Mouse (Mus musculus): ENCODE measurements at regions not wholly inside any gene's neighbourhood (a gene's known extent, or its start where the extent isn't known, plus 50 kb on each side); places are given as distances from the start of the nearest gene placed in this dataset.
A peak's percentile ranks its signal among the peaks of the same experiment; 100 is the strongest.
"Not testable (repeated sequence)": the region's sequence is repeated elsewhere in the genome, so short reads cannot be mapped to it uniquely, and the experiment has no call there.

DNA sequence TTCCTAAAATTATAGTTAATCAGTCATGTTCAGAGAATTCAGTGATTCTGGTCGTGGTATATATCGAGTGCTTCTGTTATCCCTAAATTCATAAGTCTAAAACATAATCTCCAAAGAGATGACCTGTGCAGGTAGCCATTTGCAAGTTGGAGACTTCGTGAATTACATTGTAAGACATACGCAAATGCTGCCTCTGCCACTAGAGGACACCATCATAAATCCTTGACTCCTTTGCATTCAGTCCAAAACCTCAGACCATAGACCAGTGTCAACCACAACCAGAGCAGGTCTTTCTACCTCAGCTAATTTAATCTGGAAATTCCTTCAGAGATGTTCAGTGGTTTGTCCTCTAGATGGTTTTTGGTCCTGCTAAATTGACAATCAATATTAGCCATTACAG, 302.8 kb upstream of the Zic4 start:
- peak in 1 of 2 experiments; percentile 4 for DNase-seq

DNA sequence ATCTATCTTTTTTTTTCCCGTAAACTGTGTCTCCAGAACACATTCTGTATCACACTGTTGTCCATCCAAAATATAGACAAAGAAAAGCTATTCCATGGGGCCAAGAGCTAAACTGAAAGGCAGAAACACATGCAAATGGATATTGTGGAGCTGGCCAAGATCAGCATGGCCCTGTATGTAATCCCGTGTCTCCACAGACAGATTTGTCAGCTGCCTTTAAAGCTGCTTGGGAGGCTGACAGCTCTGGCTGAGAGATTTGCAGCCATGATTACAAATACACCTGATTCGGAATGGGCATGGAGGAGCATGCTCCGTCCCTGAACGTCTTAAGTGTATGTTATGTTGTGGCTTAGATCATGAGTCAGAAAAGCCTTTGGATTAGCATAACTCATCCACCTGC, 292.7 kb upstream of the Zic4 start:
- DNase-seq, result no peak

DNA sequence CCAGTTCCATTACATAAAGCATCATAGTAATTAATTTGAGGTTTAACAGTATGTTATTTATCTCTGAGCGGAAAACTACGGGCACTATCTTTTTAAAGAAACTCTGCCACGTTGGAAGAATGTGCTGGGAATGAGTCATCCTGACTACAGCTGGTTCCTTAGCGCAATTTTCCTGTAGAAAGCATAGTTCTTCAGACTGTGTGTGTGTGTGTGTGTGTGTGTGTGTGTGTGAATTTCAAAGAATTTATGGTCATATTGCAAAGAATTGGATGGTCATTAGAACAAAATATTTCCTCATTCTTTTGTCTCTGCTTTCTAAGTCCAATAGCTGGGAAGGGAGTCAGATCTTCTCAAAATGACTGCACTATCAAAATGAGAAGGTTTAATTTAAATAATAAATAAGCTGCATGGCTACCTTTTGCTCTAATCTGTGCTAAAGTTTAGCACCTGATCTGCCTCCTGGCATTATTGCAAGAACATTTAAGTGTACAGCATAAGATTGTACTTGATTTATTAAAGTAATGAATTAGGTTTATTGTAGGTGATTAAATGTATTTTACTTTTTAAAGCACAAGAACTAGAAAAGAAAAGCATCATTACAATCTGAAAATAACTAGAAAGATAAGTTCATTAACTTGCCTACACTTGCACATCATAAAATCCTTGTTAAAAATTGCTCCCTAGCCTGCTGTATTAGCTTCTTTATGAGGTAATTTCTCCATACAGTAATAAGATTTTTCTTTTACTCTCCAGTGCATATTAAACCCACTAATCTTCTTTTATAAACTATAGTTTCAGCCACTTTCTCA, 288.6 kb upstream of the Zic4 start:
- DNase-seq, result no peak

DNA sequence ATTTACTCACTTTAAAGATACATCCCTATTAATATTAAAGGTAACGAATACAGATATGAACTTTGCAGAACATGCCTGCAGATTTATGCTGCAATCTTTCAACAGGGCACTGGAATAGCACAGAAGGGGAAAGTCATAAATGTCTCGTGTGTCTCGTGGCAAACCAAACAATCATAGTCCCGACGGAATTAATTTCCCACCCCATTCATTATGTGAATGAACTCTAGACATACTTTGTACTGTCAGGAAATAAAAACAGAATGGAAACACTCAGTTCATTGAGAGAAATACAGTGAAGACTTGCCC, 288.1 kb upstream of the Zic4 start:
- DNase-seq, result no peak

DNA sequence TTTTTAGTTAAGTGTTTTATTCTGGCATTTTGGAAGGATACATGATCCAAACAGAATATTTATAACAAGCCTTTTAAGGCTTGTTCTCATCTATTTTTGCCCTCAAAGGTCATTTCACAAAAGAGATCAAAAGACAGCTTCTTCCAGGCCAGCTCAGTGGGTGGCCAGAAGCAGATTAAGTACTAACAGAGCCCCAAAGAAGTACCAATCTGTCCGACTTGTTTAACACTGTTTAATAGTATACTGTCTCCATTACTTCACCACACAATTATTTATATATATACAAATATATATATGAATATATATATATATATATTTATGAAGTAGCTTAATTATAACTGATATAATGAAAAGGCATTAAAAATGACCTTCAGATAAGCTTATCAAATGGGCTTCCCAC, 284.7 kb upstream of the Zic4 start:
- DNase-seq, result no peak

DNA sequence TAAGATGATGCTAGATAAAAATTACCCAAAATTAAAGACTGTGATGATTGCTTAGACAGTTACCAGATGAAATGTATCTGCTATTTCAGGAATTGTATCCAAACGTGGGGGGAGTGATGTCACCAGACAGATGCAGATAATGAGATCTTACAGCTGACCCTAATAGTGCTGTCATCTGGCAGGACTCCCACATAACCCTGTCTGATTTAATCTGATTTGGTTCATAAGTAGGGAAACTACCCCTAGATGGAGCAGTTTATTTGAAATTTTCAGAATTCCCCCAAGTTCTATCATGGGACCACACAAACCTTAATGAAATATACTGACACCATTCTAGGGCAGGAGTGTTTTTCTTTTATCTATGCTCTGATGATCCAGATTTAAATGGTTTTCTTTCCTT, 278.4 kb upstream of the Zic4 start:
- no peak for DNase-seq

DNA sequence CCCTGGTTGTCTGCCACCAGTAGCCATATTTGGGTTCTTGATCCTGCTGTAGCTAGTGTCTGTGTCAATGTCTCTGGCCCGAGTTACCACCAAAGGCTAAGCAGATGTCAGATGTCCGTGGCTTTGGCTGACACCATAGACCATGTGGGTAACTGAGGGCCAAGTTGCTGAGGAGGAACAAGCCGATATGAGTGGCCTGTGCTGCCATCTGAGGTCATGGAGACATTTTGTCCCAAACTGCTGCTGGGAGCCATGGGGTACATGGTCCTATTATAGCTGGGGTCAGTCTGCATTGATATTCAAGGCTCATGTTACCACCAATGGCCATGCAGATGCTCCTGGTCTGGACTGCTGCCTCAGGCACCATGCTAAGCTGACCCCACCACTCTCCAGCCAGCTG, 276.3 kb upstream of the Zic4 start:
- DNase-seq, result no peak

DNA sequence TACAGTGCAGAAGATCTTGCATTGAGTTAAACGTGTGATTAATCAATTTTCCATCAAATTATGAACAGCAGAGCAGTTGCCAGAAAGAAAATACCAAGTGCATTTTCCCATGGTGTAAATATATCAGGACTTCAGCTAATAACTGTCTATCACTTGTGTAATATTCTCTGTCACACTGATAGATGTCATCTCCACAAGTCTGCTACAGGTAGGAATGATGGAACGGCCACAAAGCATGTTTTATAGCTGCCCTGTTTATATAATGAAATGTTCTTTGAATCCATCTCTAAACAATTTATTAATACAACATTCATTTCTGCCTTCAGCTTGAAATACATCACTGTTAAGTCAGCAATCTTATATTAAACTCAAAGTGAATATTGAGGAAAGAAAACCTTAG, 272.9 kb upstream of the Zic4 start:
- DNase-seq, result no peak

DNA sequence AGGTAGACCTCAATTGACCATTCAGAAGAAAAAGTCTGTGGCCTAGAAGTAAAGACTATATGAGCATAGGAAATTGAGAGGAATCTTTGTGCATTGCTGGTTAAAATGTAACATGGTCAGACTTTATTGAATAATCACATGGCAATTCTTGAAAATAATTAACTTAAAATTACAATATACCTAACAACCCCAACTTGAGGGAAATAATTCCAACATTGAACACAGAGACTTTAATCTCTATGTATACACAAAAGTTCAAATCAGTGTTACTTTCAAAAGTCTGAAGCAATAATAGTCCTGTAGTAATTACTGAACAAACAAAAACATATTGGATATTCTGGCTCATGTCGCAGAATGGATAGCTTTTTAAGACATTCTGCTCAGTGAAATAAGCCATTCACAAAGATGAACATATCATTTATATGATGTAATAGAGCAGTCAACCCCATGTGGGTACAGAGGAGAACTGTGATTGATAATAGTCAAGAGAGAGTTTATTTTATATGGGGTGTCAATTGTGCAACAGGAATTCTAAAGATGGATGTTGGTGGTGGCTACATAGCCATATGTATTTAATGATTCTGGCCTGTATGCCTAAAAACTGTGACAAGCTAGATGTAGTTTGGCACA, 270.7 kb upstream of the Zic4 start:
- no peak for DNase-seq

DNA sequence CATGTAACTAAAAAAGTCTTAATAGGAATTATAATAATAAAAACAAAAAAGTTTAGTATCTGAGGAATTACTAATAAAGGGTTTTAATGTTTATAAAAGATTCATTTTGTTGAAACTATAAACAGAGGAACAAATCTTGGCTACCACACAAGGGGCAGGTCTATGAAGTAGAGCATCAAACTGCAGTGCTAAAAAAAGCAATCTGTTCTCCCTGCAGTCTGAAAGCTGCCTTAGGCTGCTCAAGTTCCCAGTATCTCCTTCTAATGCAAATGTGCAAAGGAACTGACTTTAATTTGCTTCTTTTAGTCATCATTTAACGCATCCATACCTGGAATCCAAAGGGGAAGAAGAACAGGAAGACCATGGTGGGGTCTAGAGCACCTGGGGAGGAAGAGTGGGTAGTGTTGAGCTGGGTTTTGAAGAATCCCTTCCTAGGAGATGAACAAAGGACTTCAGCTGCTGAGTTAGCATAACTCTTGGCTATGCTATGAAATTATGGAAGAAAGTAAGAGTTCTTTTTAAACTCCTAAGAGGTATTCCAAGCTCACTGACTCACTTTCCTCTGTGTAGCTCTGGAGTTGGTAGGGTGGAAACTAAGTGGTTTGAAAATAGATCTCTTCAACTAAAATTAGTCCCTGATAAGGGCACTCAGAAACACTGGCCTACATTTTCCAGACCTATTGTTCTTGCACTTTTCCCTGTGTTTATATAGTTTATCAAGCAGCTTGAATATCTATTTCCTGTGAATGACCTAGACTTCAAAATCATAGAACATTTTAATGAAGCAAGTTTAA, 260.4 kb upstream of the Zic4 start:
- DNase-seq, result no peak

DNA sequence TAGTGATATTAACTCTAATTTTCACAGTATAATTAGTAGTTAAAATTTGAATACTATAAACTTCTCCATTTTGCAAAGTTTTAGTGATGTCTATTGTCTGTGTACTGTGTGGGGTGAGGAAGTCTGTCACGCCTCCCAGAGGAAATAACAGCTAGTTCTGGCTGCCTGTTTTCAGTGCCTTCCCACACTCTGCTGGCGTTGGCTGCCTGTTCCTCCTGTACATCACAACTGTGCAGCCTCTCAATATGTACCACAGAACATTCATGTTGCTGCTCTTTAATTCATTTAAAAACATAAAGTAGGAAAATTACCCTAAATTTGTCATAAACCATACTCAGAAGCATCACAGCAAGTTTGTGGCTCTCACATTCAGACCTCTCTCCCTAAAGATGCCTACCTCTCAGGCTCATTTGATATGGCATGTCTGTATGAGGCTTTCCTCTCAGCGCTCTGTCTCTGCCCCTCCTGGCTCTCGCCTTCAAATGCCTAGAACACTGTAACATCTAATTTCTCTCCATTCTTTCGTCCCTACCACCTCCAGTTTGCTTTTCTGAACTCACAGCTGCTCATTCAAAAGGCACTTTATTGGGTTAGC, 239.7 kb upstream of the Zic4 start:
- DNase-seq, result peak; percentile 60 to 64

DNA sequence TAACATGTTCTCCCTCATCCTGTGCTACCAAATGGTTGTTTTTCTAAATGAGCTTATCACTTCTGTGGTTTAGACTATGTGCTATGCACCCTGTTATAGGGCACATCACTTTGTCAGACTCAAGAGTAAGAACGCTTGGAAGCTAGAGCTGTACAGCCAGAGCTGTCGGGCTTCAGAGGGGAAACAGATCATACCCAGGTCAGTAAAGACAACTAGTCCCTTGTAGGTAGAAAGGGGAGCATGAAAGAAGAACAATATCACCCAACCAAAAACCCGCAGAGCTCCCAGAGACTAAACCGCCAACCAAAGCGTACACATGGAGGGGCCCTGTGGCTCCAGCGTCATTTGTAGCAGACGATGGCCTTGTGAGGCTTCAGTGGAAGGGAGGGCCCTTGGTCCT, 239.0 kb upstream of the Zic4 start:
- DNase-seq, result peak; percentile 57 to 70

DNA sequence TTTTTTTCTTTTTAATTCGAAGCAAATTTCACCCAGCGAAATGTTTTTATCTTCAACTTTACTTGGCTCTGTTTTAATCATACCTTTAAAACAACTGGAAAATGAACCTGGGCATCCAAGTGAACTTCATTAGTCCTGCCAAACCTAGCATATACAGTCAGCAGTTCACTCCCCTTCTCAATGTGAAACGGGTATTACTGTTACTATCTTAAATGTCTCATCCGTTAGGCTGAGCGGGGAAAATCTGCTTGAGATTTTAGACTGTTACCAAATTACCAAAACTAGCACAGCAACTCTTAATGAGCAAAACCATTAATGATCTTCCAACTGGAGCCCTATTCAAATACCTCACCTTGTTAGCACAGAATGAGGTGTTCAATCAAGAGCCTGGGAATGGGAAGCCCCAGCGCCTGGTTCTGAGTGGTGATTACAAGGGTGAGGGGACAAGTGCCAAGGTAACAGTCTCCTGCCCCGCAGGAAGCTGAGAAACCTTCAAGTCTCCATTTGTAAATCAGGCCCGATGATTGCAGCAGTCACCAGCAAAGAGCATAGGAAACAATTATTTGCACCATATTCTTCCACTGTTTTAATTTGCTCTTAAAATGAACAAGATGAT, 235.5 kb upstream of the Zic4 start:
- DNase-seq, result peak; percentile 83 to 87

DNA sequence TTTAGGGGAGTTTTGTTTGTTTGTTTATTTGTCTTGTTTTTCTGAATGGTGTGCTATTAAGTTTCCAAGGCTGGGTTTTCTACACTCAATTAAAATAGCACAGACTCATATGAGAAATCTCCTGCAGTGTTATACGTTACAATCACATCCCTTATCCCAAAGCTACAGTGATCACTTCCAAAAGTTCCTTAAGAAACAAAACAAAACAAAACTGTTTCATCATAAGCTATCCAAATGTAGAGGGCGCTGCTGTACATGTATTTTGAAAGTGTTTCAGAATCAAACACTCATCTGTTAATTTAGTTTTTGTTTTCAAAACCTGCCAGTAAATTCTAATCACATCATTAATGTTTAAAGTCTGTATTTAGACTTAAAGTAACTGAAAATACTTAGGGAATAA, 233.7 kb upstream of the Zic4 start:
- not testable (repeated sequence) for DNase-seq

DNA sequence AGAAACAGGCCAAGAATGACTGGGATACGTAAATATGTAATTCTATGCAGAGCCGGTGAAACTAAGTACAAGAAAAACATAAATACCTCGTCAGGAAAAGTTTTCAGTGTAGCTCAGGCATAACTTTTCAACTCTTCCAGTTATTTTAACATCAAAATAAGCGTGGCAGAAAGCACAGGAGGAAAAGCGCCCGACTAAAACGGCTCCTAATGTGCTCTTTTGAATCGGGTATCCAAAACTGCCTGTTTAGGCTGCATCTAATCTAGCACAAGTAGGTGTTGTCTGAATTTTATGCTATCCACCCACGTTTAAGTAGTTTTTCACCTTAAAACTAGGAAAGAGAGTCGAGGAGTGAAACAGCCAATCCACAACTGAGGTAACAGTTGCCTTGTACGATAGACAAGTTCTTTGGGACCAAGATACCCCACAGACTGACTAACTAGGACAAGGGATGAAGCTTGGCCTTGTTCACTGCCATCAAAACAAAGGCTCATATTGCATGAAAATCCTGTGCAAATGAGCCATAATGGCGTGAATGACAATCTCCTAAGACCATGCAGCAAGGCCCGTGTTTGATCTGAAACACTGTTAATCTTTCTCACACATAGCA, 232.0 kb upstream of the Zic4 start:
- DNase-seq, result peak; percentile 37 to 71

DNA sequence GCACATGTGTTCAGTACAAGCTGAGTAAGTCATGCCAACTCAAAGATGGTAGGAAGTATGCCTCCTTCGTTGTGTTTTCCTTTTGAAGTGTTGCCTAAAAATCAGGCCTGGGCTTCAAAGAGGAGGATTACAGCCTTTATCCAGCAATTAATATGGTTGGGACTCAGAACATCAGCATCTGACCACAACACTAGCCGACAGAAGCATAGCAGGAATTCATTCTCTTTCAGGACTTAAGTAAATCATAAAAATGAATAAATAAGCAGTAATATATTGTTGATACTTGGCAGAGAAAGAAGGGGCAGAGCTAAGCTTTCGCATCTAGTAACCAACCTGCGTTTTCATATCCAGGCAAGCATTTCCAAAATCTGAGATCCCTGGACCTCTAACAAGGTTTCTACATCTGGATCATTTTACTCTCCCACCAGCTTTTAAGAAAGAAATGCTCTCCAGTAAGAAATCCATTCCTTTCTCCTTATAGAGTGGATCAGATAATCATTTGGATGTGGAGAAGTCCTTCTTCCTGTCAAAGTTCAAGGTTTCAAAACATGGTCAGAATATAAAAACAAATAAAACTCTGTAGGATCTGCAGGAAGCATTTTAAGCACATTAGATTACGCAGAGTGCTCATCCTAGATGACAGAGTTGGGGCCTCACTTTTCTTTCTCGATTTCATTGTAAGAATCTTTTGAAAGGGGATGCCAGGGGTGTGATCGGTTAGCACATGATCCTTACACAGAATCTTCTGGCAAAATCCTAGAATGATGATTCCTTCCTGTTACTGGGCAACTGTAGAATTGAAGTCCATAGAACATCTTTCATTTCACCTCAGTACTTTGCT, 230.6 kb upstream of the Zic4 start:
- peak; percentile 28 to 41 for DNase-seq

DNA sequence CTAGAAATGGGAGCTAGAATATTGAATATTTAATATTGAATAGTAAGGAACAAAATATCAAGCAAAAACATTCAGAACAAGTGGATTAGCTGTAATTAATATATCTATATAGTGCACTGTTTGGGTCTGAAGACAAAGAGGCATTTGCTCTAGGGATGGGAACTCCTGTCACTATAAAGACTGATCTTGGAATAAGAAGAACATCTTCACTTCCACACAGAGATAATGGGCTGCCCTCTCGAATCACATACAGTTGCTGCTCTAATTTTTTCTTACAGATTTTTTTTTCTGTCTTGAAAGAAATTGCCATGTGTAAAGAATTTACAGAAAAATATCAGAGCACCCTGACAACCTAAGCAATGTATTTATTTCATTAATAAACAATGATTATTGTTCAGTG, 229.7 kb upstream of the Zic4 start:
- peak in 1 of 2 experiments; percentile 19 for DNase-seq

DNA sequence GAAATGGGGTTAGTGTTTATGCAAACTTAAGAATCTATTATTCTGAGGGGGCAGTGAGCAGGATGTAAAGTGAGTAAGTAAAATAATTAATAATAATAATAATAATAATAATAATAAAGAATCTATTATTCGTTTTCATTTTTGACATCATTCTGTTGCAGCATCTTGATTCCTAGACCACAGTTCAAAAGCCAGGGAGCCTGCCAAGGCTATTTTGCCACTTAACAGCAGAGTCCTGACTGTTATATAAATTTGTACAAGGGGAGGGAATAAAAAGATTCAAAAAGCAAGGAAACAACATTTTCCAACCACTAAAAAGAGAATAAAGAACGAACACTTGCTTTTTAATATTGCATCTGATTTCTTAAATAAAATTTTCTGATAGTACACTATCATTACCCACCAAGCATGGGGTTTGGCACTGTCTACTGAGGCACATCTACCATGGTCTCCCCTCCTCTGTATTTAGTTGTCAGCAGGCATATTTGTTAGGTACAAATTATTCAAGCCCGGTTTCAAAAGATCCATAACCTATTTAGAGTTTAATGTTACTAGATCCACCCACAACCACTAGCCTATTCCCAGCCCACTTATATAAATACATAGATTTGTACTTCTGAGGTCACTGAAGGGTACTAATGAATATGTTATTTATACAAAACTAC, 228.8 kb upstream of the Zic4 start:
- peak in 1 of 2 experiments; percentile 57 for DNase-seq

DNA sequence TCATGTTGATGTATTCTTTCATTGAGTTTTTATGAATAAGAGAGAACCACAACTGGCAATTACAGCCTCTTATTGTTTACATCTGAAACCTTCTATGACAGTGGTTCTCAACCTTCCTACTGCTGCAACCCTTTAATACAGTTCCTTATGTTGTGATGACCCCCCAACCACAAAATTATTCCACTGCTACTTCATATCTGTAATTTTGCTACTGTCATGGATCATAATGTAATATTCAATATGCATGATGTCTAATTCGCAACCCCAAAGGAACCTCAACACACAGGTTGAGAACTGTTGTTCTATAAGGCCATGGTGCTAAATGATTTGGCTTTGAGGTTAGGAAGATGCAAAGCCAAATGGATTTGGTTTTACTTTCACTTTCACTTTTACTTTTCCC, 227.9 kb upstream of the Zic4 start:
- no peak for DNase-seq

DNA sequence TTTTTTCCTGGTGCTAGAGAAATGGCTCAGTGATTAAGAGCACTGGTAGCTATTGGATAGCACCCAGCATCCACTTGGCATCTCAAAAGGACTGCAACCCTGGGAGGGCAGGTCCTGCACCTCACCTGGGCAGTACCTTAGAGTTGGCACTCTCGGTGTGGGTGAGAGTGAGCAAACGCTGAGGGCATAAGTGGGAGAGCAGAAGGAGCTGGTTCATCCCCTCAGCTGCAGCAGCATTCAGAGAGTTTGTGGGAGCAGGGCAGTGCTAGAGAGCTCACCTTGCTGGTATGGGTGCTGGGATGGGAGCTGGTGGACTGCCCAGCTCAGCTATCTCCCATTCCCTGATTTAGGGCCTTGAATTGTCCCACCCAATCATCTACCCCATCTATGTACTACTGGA, 227.1 kb upstream of the Zic4 start:
- DNase-seq, result peak; percentile 49 to 68

DNA sequence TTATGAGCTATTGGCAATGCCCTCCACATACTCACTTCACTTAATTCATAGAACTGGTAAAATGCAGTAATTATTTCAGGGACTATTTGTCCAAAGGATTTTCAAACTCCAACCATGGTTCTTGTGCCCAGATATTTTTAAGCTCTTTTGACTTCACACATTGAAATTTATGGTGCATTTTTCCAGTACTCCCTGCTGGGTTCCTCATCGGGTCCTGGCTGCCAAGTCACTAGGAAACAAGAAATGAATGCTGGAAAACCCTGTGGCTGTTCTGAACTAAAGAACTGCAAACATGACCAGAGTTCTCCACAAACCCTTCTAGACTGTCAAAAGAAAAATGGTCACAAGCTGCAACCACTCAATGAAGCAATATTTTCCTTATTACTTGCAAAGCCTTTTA, 221.6 kb upstream of the Zic4 start:
- peak; percentile 64 to 74 for DNase-seq
